Mouse (Mus musculus) spleen, postnatal 36 days (tissue): ENCODE results near the gene Mta1.

Experiments used
- DNase-seq, 2 experiments: peaks; one replicate each; pipeline ENCODE4 v3.0.0; 2022; ENCODE audit warnings: low spot score in 2 of 2, mixed read lengths in 1 of 2

The Mta1 gene

DNA sequence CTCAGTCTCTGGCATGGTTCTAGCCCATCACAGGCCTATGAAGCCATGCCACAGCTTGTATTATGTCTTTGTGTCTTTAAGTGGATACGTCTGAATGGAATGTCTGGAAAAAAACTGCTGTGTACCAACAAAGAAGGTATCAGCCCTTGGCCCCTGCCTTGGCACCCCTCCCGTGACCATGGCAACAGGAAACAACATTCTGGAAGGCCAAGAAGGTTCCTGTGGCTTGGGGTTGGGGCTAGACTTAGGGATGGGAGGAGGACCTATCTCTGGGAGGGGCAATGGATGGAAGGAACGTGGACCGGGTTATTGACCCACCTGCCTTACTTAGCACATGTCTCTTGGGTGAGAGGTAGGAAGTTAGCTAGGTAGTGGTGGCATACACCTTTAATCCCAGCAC, 51.3 kb downstream of the Mta1 start:
- DNase-seq: no peak

- DNase-seq: peak; percentile 63 to 69
Measured at GRCm38 (mm10) chr12:113149896-113150295, 51.8 kb downstream of the Mta1 start.

DNA sequence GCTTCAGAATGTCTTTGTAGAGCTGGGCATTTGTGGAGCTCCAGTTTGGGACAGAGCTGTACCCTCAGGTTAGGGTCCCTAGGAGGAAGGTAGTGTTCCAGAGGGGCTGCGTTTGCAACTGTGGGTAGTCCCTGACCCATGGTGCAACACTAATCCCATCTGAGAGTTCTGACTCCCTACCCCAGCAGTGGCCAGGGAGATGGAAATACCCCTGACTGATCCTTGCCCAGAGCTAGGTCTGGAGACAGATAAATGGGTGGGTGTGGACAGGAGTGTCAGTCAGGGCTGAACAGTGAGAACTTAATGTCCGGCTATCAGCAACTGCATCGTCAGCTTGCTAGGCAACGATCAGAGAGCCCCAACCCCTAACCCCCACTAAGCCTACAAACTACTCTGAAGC, 52.5 kb downstream of the Mta1 start:
- no peak for DNase-seq

- no peak for DNase-seq
Measured at GRCm38 (mm10) chr12:113151046-113151445, 53.0 kb downstream of the Mta1 start.

GRCm38 (mm10) chr12:113151661-113152271, 53.7 kb downstream of the Mta1 start:
- peak; percentile 78 to 79 for DNase-seq

DNA sequence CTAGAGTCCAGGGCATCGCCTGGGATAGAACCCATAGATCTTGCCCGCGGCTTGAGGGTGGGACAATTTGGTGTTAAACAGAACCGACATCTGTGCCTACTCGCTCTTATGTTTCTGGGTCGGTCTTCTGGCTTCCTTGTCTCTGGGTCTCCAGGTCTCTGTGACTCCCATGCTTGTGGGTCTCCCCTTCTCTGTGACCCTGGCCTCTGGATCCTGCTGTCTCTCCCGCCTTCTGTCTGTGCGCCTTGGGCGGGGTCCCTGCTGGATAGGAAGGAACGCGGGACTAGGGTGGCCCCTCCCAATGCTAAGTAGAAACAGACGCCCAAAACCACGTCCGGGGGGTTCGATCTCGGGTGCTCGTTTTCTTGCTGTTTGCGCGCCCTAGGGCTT, 54.2 kb downstream of the Mta1 start:
- DNase-seq: peak; percentile 57 to 65

- DNase-seq: no peak
Measured at GRCm38 (mm10) chr12:113152991-113153525, 55.0 kb downstream of the Mta1 start.

DNA sequence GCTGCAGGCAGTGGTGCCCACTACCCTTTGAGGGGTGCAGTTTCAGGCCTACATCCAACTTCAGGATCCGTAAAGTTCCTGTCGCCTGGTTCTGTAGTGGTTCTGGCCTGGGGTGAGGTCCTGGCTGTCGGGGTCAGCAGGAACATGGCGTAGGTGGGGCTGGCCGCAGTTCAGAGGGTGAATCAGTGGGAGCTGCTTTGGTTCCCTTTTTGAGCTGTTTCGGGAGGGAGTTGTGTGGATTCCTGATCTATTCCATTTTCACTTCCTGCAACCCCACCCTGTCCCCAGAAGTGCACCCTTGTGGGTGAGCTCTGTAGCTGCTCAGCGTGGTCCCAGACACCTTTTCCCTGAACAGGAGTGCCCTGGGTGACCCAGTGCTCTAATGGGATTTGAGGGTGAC, 55.9 kb downstream of the Mta1 start:
- DNase-seq: no peak

- no peak for DNase-seq
Measured at GRCm38 (mm10) chr12:113154747-113155075, 56.6 kb downstream of the Mta1 start.

DNA sequence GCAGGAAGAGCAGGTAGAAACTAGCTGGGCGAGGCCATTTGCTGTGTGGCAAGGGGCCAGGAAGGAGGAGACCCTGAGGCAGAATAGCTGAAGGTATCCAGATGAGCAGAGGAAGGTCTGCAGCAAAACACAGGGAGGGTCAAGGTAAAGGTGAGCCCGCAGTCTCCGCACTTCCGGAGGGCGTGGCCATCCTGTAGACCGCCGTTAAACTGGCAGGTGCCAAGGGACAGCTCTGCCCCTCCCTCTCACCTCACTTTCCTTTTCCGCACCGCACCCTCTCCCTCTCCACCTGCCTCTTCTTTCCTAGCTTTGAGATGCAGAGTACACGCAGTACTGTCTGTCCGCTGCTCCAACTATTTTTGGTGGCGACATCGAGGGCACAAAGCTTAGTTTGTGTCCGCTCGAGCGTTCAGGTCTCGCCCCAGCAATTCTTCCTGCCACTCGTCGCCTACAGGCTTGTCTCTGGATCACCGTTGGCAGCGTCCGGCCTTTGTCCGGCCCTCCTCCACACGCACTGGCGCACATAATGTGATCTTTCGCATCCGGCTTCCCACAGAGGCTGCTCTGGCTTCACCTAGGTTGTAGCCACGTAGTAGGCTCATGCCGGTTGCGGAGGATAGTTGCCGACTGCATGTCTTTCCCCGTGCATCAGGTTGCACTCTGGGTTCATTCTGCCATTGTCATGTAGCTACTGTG, 57.1 kb downstream of the Mta1 start:
- DNase-seq: peak; percentile 72 to 74

DNA sequence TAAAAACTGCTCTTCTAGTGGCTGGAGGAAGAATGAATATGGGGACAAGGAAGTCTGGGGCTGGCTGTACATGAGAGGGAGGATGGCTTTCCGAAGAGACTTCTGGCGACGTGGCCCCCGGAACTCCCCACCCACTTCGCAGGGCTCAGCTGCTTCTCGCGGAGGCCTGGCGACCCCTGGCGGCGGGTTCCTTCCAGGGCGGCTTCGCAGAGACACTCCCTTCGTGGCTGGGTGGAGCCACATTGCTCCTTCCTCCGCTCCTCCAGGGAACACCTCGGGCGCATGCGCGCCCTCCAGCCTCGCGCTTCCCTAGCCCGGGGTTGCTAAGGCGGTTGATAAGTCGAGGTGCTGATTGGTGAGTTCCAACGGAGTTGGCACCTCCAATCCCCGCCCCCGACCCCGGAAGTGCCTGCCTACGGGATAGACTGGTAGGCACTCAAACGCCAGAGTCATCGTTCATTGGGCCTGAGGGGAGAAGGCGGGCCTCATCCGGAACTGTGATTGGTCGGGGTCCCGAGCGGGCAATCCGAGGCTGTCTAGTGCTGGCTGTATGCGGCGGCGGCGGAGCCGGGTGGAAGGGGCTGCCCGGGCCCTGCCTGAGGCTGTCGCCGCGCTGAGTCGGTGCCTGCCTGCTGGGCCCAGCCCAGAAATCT, 57.9 kb downstream of the Mta1 start, which contains the start of gene Tedc1:
Tedc1 (plus strand) TSS at position 535 of the 653 bp plus-strand sequence.
- DNase-seq: peak; percentile 99

DNA sequence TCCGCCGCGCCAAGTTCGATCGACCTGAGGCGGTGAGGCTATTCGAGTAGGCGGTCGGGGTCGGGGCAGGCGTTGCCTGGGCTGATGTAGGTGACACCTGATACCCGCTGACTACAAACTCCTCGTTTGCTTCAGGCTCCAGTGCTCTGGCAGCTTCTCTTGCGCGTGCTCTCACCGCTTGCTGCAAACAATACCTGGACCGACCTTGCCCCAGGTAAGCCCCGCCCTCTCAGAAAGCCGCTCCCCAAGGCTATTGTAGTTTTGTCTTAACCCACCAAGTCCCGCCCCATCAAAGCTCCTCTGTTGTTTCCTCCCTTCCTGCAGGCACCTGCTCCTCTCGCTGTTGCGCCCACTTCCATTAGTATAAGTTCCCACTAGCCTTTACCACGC, 58.5 kb downstream of the Mta1 start:
- DNase-seq: no peak

DNA sequence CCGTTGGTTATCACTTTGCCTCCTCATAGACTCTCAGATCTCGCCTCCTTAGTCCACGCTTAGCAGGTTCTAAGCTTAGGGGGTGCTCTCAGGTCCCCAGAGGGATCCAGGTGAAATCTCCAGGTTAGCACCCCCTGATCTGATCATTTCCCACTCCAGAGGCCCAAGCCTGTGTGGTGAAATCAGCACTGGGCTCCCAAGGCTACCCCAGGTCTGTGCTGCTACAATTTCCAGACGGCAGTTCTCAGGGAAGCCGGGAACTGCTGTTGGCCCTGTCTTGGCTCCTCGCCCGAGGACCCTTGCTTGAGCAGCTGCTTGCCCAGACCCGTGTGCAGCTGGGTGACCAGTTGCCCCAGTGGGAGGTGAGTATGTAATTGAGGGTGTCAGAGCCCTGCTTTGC, 58.9 kb downstream of the Mta1 start:
- no peak for DNase-seq

DNA sequence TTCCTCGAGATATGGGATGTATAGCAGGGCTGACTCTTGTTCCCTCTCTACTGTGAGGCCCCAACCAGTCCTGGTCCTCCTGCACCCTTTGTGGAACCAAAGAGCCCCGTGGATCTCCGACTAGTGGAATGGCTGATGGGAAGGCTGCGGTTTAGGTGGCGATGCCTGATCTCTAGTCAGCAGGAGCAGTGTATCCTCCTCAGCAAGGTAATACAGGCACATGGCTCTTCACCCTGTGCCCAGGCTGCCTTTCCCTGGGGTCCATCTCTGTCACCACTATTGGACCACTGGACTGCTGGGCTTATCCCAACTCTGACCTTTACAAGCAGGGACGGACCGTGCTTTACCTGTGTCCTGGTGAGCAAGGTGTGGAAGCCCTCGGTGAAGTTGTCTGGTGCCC, 59.4 kb downstream of the Mta1 start:
- DNase-seq: no peak

DNA sequence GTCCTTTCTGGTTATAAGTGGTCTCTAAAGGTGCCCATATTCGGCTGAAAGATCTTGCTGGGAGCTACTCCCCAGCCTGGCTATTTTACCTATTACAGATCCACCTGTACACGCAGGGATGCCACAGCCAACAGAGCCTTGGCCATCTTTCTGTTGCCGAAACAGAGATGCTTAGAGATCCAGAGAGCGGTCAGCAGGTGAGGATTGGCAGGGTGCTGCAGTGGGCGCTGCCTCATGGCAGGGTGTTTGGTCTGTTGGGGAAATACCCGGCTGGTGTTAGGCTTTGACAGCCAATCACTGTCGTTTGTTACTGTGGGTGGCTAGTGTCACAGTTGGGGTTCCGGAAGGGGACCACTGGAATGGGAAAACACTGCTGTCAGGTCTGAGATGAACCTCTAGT, 59.9 kb downstream of the Mta1 start:
- no peak for DNase-seq

GRCm38 (mm10) chr12:113163561-113164006, 65.5 kb downstream of the Mta1 start:
- no peak for DNase-seq

DNA sequence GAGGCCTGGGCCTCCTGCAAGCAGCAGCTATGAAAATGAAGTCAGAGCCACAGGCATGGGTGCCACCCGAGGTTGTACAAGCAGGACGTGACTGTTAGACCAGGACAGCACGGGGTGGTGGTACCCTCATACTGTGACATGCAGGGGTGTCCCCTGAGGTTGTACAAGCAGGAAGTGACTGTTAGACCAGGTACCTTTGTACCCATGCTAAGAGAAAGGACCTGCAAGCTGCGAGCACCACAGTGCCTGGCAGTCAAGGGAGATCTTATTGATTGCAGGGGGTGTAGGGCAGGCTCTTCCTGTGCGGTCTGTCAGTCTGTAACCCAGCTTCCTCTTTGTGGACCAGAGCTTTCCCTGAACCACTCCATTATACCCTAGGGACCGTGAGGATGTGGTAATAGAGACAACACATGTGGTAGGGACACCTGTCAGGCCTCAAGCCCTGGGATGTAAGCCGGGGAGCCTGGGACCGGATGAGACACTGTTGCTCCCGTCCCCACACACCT, 70.0 kb downstream of the Mta1 start:
- DNase-seq: peak; percentile 86 to 89

DNA sequence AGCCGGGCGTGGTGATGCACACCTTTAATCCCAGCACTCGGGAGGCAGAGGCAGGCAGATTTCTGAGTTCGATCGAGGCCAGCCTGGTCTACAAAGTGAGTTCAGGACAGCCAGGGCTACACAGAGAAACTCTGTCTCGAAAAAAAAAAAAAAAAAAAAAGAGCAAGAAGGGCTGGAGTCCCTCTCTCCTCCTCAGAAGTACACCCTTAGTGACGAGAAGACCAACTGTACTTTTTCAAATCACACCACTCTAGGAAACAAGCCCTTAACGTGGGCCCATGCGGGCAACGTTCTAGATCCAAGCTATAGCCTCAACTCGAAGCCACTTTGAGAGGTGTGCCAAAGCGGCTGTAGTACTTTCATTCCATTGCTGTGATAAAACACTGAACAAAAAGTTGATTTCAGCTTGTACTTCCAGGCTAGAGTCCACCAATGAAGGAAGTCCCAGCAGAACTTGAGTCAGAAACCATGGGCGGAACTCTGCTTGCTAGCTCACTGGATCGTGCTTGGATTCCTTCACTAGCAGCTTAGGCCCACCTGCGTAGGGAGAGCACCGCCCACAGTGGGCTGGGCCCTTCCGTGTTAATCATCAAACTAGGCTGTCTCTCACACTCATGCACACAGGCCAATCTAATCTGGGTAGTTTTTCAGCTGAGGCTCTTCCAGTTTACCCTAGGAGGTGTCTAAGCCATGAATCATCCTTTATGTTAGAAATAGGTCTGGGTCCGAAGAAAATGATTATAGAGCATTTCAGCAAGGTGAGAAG, 79.1 kb downstream of the Mta1 start:
- no peak for DNase-seq

GRCm38 (mm10) chr12:113181020-113181419, 82.9 kb downstream of the Mta1 start:
- DNase-seq: no peak

GRCm38 (mm10) chr12:113184945-113185344, 86.9 kb downstream of the Mta1 start:
- DNase-seq: no peak

GRCm38 (mm10) chr12:113185442-113186291, 87.6 kb downstream of the Mta1 start, which contains the start of gene Tmem121:
TSS of gene Tmem121 (plus strand) at chr12:113185930.
- DNase-seq: no peak
